Mouse (Mus musculus) C2C12 (cell line): Measurements from ENCODE around the gene Cdk5r1. TPM values are rescaled to one million over a fixed set of nuclear protein-coding genes. Genes with fewer than 3 reads are reported as not detected.

Experiments used
- H3K27me3 ChIP-seq: one replicate; pipeline ENCODE4 v1.6.1; 2011; ENCODE audit not compliant: control insufficient read depth, insufficient read depth, insufficient read length
- H3K36me3 ChIP-seq: one replicate; pipeline ENCODE4 v1.6.1; 2011; ENCODE audit not compliant: control insufficient read depth, insufficient read depth
- H3K4me3 ChIP-seq: one replicate; pipeline ENCODE4 v1.5.1; 2011; ENCODE audit warnings: mild to moderate bottlenecking, control low read depth; ENCODE audit not compliant: poor library complexity, insufficient read depth, severe bottlenecking
- H3K79me2 ChIP-seq: one replicate; pipeline ENCODE4 v1.6.1; 2011; ENCODE audit not compliant: control insufficient read depth, insufficient read depth
- H3K79me3 ChIP-seq: one replicate; pipeline ENCODE4 v1.6.1; 2011; ENCODE audit warnings: low read depth, control low read depth
- H3ac ChIP-seq: one replicate; pipeline ENCODE3; 2011; ENCODE audit warnings: low read depth; ENCODE audit not compliant: control insufficient read depth, insufficient read length
- CEBPB ChIP-seq: IDR thresholded peaks from one replicate; pipeline ENCODE4 v1.6.1; 2011; ENCODE audit warnings: low read depth, mild to moderate bottlenecking, control low read depth, moderate library complexity
- CTCF ChIP-seq: IDR thresholded peaks from one replicate; pipeline ENCODE4 v1.5.1; 2011; ENCODE audit not compliant: control insufficient read depth, insufficient read depth, insufficient read length
- FOSL1 ChIP-seq: IDR thresholded peaks from one replicate; pipeline ENCODE4 v1.8.0; 2011; ENCODE audit warnings: mild to moderate bottlenecking, low read length; ENCODE audit not compliant: poor library complexity, insufficient read depth, severe bottlenecking
- MAX ChIP-seq: IDR thresholded peaks from one replicate; pipeline ENCODE4 v1.6.1; 2011; ENCODE audit warnings: mild to moderate bottlenecking, control low read depth
- MYOD1 ChIP-seq: IDR thresholded peaks from one replicate; pipeline ENCODE4 v1.6.1; 2011; ENCODE audit warnings: low read depth; ENCODE audit not compliant: control insufficient read depth, insufficient read length
- MYOG ChIP-seq: IDR thresholded peaks from one replicate; pipeline ENCODE4 v1.6.1; 2011; ENCODE audit not compliant: control insufficient read depth, insufficient read length; ENCODE audit errors: extremely low read depth
- USF1 ChIP-seq: IDR thresholded peaks from one replicate; pipeline ENCODE4 v1.6.1; 2011; ENCODE audit warnings: low read depth, mild to moderate bottlenecking, control low read depth, moderate library complexity
- polyA plus RNA-seq: library from polyadenylated mRNA; unstranded; fragments of >200 nt; fragmentation: generic; extraction: Trizol; gene quantifications from one replicate; pipeline ENCODE4 v1.2.1, GENCODE M21; 2012; ENCODE audit warnings: missing spikeins

The Cdk5r1 gene
- polyA plus RNA-seq, 1 experiment = 4.7 TPM

- peaks cover 63% of the 10 kb centered on the region for H3K36me3 ChIP-seq
- TF ChIP-seq CTCF (peak; percentile 2), USF1 (no peak), MAX (no peak), MYOD1 (no peak), CEBPB (no peak), FOSL1 (no peak)
- H3K27me3 ChIP-seq = no peaks in the 10 kb centered on the region
- peaks cover 24% of the 10 kb centered on the region for H3K79me2 ChIP-seq
- H3K4me3 ChIP-seq = no peak overlapping the region
- peaks cover 19% of the 10 kb centered on the region for H3K79me3 ChIP-seq
- no peak overlapping the region for H3ac ChIP-seq
Measured at GRCm38 (mm10) chr11:80474175-80474691, 2.6 kb upstream of the Cdk5r1 start.

- Histone ChIP-seq H3K79me2 (peaks cover 31% of the 10 kb centered on the region), H3K79me3 (peaks cover 23% of the 10 kb centered on the region), H3K27me3 (no peaks in the 10 kb centered on the region), H3ac (no peak overlapping the region), H3K4me3 (no peak overlapping the region), H3K36me3 (peaks cover 63% of the 10 kb centered on the region)
- TF ChIP-seq CEBPB = no peak
- TF ChIP-seq MAX = no peak
- no peak for TF ChIP-seq CTCF
- TF ChIP-seq USF1 = no peak
- no peak for TF ChIP-seq MYOG
- TF ChIP-seq FOSL1 = no peak
- no peak for TF ChIP-seq MYOD1
Measured at GRCm38 (mm10) chr11:80474846-80475245, 2.0 kb upstream of the Cdk5r1 start.

- TF ChIP-seq MAX (no peak), MYOG (no peak), CTCF (no peak), CEBPB (no peak), USF1 (no peak), FOSL1 (no peak), MYOD1 (no peak)
- H3K79me3 ChIP-seq = peaks cover 30% of the 10 kb centered on the region
- H3K27me3 ChIP-seq = no peaks in the 10 kb centered on the region
- H3K79me2 ChIP-seq = peaks cover 38% of the 10 kb centered on the region
- no peak overlapping the region for H3ac ChIP-seq
- H3K4me3 ChIP-seq = no peak overlapping the region
- H3K36me3 ChIP-seq = peaks cover 63% of the 10 kb centered on the region
Measured at GRCm38 (mm10) chr11:80475544-80475943, 1.3 kb upstream of the Cdk5r1 start.

GRCm38 (mm10) chr11:80477341-80478199 lies 747 bp downstream of the Cdk5r1 start:
- peaks cover 50% of the 10 kb centered on the region for H3K79me2 ChIP-seq
- H3K4me3 ChIP-seq = peak overlapping the region; percentile 68
- no peak for TF ChIP-seq MAX
- TF ChIP-seq FOSL1 = no peak
- TF ChIP-seq MYOD1 = no peak
- no peak for TF ChIP-seq MYOG
- no peak for TF ChIP-seq CEBPB
- TF ChIP-seq USF1 = no peak
- no peak for TF ChIP-seq CTCF
- H3ac ChIP-seq = peak overlapping the region; percentile 91
- no peaks in the 10 kb centered on the region for H3K27me3 ChIP-seq
- peaks cover 31% of the 10 kb centered on the region for H3K79me3 ChIP-seq
- peaks cover 47% of the 10 kb centered on the region for H3K36me3 ChIP-seq

- peaks cover 35% of the 10 kb centered on the region for H3K36me3 ChIP-seq
- H3K4me3 ChIP-seq = peak overlapping the region; percentile 14
- no peak overlapping the region for H3ac ChIP-seq
- H3K79me3 ChIP-seq = peaks cover 31% of the 10 kb centered on the region
- no peaks in the 10 kb centered on the region for H3K27me3 ChIP-seq
- no peak for TF ChIP-seq CEBPB
- no peak for TF ChIP-seq MYOD1
- no peak for TF ChIP-seq FOSL1
- no peak for TF ChIP-seq MYOG
- TF ChIP-seq USF1 = no peak
- no peak for TF ChIP-seq CTCF
- peaks cover 50% of the 10 kb centered on the region for H3K79me2 ChIP-seq
Measured at GRCm38 (mm10) chr11:80478694-80479412, 2.0 kb downstream of the Cdk5r1 start.
